Mouse (Mus musculus): ENCODE measurements around the gene Cadm2. TPM values are rescaled to one million over a fixed set of nuclear protein-coding genes. Genes with fewer than 3 reads are reported as not detected.

Gene Cadm2
- polyA plus RNA-seq, 1 experiment, result 0.04 TPM

DNA sequence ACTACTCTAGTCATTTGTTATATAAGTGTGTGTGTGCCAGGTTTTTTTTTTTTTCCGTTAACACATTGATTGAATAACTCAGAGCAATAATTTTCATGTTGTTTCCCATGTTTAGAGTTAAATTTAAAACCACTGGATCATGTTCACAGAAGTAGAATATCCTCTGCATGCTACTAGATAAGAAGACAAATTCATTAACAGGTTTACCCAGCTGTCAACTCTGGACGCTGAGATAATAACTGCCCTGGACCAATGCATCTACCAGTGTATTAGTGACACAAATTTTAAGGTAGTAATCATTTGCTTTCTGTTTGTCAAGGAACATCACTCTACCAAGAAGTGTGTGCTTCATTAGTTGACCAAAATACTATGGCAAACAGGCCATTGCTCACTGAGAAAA, 253.0 kb downstream of the Cadm2 start:
- Histone ChIP-seq H3K27ac (ENCODE audit: insufficient read depth, low read depth, low read length) (no peak overlapping the region), H3K4me3 (ENCODE audit: low read depth, low read length) (no peak overlapping the region), H3K36me3 (ENCODE audit: control insufficient read depth, insufficient read depth, low read length) (no peaks in the 10 kb centered on the region), H3K4me1 (ENCODE audit: control insufficient read depth, insufficient read depth, insufficient read length, low read length) (no peaks in the 10 kb centered on the region), H3K27me3 (ENCODE audit: control insufficient read depth, insufficient read depth, low read length) (no peaks in the 10 kb centered on the region)
- TF ChIP-seq CTCF (IDR thresholded peaks at IDR 0.05; ENCODE audit: extremely low read depth, insufficient read length, insufficient replicate concordance, low read depth, low read length) (no peak), POLR2A (IDR thresholded peaks at IDR 0.05; ENCODE audit: low read depth, low read length) (no peak)
- 67% methylated on average over 2 of the region's 2 CpGs for WGBS

DNA sequence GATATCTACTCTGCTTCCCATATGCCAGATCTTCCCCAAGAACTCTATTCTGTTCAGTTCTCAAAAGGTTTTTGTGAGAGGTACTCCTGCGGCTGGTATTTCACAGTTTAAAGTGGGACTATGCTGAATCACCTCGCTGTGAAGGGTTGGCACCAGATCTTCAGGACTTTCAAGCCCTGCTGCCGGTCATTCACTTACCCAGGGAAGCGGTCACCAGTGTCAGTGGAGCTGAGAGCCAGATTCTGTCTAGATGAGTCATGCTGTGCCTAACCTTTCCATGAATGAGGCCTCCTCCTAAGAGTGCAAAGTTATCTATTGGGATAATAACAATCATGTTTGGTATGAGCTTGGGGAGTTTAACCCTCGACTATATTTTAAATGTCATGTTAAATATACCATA, 272.7 kb downstream of the Cadm2 start:
- Histone ChIP-seq H3K27me3 (ENCODE audit: control insufficient read depth, insufficient read depth, low read length) (no peaks in the 10 kb centered on the region), H3K4me3 (ENCODE audit: low read depth, low read length) (no peak overlapping the region), H3K36me3 (ENCODE audit: control insufficient read depth, insufficient read depth, low read length) (no peaks in the 10 kb centered on the region), H3K4me1 (ENCODE audit: control insufficient read depth, insufficient read depth, insufficient read length, low read length) (no peaks in the 10 kb centered on the region), H3K27ac (ENCODE audit: insufficient read depth, low read depth, low read length) (no peak overlapping the region)
- whole genome bisulfite sequencing, result 79% methylated on average over 5 of the region's 5 CpGs
- TF ChIP-seq POLR2A (IDR thresholded peaks at IDR 0.05; ENCODE audit: low read depth, low read length) (no peak), CTCF (IDR thresholded peaks at IDR 0.05; ENCODE audit: extremely low read depth, insufficient read length, insufficient replicate concordance, low read depth, low read length) (no peak)

DNA sequence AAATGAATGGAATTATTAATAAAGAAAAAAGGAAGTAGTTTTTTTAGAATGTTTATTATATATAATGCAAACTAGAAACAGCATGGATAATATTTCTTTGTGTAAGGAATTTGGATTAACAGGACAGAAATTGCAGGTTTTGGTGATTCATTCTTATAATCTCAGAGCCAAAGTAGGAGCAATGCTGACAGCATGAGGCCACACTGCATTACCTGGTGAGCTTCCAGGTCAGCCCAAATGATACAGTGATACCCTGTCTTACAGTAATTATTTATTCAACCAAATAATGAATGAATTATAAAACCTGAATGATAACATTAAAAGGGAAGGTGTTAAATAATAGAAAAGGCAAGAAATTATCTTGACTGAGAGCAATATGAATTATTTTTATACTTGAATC, 273.1 kb downstream of the Cadm2 start:
- TF ChIP-seq CTCF (IDR thresholded peaks at IDR 0.05; ENCODE audit: extremely low read depth, insufficient read length, insufficient replicate concordance, low read depth, low read length) (no peak), POLR2A (IDR thresholded peaks at IDR 0.05; ENCODE audit: low read depth, low read length) (no peak)
- H3K27me3 ChIP-seq (ENCODE audit: control insufficient read depth, insufficient read depth, low read length), result no peaks in the 10 kb centered on the region
- H3K27ac ChIP-seq (ENCODE audit: insufficient read depth, low read depth, low read length), result no peak overlapping the region
- H3K36me3 ChIP-seq (ENCODE audit: control insufficient read depth, insufficient read depth, low read length), result no peaks in the 10 kb centered on the region
- H3K4me1 ChIP-seq (ENCODE audit: control insufficient read depth, insufficient read depth, insufficient read length, low read length), result no peaks in the 10 kb centered on the region
- no peak overlapping the region for H3K4me3 ChIP-seq (ENCODE audit: low read depth, low read length)

DNA sequence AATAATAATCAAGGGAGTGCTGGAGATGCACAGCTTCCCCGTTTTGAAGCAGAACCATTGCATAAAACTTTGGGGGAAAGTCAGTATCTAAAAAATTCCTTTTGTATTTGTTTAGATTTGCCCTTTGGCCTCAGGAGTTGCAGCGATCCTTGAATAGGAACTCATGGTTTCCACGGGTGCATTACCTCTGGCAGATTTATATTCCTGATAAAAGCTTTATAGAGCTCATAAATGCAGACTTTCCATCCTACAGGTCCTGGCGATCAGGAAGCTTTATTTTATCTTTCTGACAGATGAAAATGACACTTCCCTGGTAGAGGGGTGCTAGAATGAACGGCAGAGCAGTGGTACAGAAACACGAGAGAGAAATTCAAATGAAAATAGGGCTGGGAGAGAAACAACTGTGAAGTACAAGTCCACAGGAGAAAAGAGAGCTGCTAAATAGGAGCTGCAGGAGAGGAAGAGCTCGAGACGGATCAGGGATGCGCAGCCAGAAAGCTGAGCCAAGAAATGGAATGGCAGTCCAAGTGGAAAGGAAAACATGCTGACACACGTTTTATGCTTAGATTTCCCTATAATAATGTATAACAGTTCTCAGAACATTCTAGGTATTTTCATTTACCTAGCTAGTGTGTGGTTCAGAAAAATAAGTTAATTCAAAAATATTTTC, 274.0 kb downstream of the Cadm2 start:
- Histone ChIP-seq H3K4me1 (ENCODE audit: control insufficient read depth, insufficient read depth, insufficient read length, low read length) (no peaks in the 10 kb centered on the region), H3K36me3 (ENCODE audit: control insufficient read depth, insufficient read depth, low read length) (no peaks in the 10 kb centered on the region), H3K4me3 (ENCODE audit: low read depth, low read length) (no peak overlapping the region), H3K27ac (ENCODE audit: insufficient read depth, low read depth, low read length) (no peak overlapping the region), H3K27me3 (ENCODE audit: control insufficient read depth, insufficient read depth, low read length) (no peaks in the 10 kb centered on the region)
- WGBS, result 28% methylated on average over 10 of the region's 10 CpGs
- no peak for TF ChIP-seq POLR2A (IDR thresholded peaks at IDR 0.05; ENCODE audit: low read depth, low read length)
- TF ChIP-seq CTCF (IDR thresholded peaks at IDR 0.05; ENCODE audit: extremely low read depth, insufficient read length, insufficient replicate concordance, low read depth, low read length), result no peak

DNA sequence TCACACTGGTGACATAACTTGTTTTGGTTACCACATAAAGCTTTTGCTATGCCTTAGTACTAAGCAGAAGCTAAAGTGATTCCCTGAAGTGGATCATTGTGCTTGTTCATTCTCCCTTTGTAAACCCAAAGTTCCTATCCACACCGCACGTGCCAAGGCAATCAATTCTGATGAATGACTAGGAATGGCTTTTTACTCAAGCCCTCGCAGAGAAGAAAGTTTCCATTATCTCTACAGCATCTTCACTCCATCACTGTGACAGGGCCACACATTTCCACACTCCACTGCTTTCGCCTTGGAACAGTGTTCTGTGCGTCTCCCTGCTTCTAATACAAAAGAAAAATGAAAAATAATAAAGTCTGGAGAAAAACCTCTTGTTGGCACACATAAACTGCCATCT, 276.5 kb downstream of the Cadm2 start:
- H3K36me3 ChIP-seq (ENCODE audit: control insufficient read depth, insufficient read depth, low read length), result no peaks in the 10 kb centered on the region
- no peaks in the 10 kb centered on the region for H3K4me1 ChIP-seq (ENCODE audit: control insufficient read depth, insufficient read depth, insufficient read length, low read length)
- no peaks in the 10 kb centered on the region for H3K27me3 ChIP-seq (ENCODE audit: control insufficient read depth, insufficient read depth, low read length)
- no peak for TF ChIP-seq CTCF (IDR thresholded peaks at IDR 0.05; ENCODE audit: extremely low read depth, insufficient read length, insufficient replicate concordance, low read depth, low read length)
- no peak for TF ChIP-seq POLR2A (IDR thresholded peaks at IDR 0.05; ENCODE audit: low read depth, low read length)
- H3K27ac ChIP-seq (ENCODE audit: insufficient read depth, low read depth, low read length), result no peak overlapping the region
- H3K4me3 ChIP-seq (ENCODE audit: low read depth, low read length), result no peak overlapping the region
- 51% methylated on average over 5 of the region's 5 CpGs for WGBS

DNA sequence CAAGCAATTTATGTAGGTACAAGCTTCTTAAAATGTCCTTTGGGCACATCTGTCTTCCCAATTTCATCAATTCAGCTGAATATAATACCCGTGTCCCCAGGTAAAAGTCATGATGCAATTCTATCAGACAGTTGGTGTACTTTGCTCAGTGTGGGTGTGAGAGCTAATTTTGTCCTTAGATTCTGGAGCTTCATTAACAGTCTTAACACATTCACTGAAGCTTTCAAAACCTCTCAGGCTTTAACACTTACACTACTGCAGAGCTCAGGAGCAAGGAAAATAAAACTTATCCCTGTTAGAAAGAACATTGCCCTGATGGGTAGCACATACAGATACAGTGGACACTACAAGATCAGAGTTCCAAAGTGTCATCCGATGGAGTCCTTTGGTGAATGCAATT, 309.7 kb downstream of the Cadm2 start:
- 73% methylated on average over 2 of the region's 2 CpGs for WGBS
- Histone ChIP-seq H3K27ac (ENCODE audit: insufficient read depth, low read depth, low read length) (no peak overlapping the region), H3K4me3 (ENCODE audit: low read depth, low read length) (no peak overlapping the region), H3K4me1 (ENCODE audit: control insufficient read depth, insufficient read depth, insufficient read length, low read length) (no peaks in the 10 kb centered on the region), H3K27me3 (ENCODE audit: control insufficient read depth, insufficient read depth, low read length) (no peaks in the 10 kb centered on the region), H3K36me3 (ENCODE audit: control insufficient read depth, insufficient read depth, low read length) (no peaks in the 10 kb centered on the region)
- TF ChIP-seq POLR2A (IDR thresholded peaks at IDR 0.05; ENCODE audit: low read depth, low read length), result no peak
- TF ChIP-seq CTCF (IDR thresholded peaks at IDR 0.05; ENCODE audit: extremely low read depth, insufficient read length, insufficient replicate concordance, low read depth, low read length), result no peak

DNA sequence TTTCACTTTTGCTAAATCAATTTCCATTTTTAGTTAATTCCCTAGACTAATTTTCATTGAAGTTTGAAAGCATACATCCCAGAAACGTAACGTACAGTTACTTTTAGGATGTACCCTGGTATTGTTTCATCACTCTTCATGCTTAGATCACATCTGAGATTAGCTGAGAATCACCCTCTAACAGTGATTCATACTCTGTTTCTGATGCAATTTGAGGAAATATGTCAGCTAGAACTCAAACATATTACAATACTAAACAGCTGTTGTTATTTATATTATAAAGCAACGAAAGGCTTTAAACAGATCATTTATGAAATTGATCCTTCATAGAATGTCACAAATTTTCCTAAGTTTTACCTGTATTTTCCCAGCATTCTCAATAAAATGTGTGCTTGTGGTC, 336.0 kb downstream of the Cadm2 start:
- no peak overlapping the region for H3K4me3 ChIP-seq (ENCODE audit: low read depth, low read length)
- H3K36me3 ChIP-seq (ENCODE audit: control insufficient read depth, insufficient read depth, low read length), result no peaks in the 10 kb centered on the region
- H3K27ac ChIP-seq (ENCODE audit: insufficient read depth, low read depth, low read length), result no peak overlapping the region
- no peaks in the 10 kb centered on the region for H3K4me1 ChIP-seq (ENCODE audit: control insufficient read depth, insufficient read depth, insufficient read length, low read length)
- TF ChIP-seq POLR2A (IDR thresholded peaks at IDR 0.05; ENCODE audit: low read depth, low read length) (no peak), CTCF (IDR thresholded peaks at IDR 0.05; ENCODE audit: extremely low read depth, insufficient read length, insufficient replicate concordance, low read depth, low read length) (no peak)
- 84% methylated on average over 3 of the region's 3 CpGs for WGBS
- H3K27me3 ChIP-seq (ENCODE audit: control insufficient read depth, insufficient read depth, low read length), result no peaks in the 10 kb centered on the region

Measured in small intestine, adult 2 months (tissue).